Mouse (Mus musculus): ENCODE measurements around the gene Gm20388.

- TF ChIP-seq POLR2A (IDR thresholded peaks at IDR 0.05; ENCODE audit: borderline replicate concordance, extremely low read depth, insufficient read depth, insufficient read length, poor library complexity, severe bottlenecking) (no peak), CTCF (IDR thresholded peaks at IDR 0.05; ENCODE audit: borderline replicate concordance, extremely low read depth, insufficient read depth, insufficient read length) (no peak)
These were observed 2831.8 kb downstream of the Gm20388 start for GRCm38 (mm10) chr8:122742471-122742870.

Measured in brain, embryonic 14.5 days (tissue).